Mouse (Mus musculus) liver, embryonic 14.5 days (tissue): ENCODE results near the gene Shc2. TPM values are rescaled to one million over a fixed set of nuclear protein-coding genes. Genes with fewer than 3 reads are reported as not detected.
A peak's percentile ranks its signal among the peaks of the same experiment; 100 is the strongest.

Experiments
- ATAC-seq: fragments of 200-750 bp; cut with Nextera tagmentation; 2 replicates; pipeline ENCODE4 v1.8.0; 2017; ENCODE audit warnings: moderate number of reproducible peaks, mild to moderate bottlenecking, moderate library complexity; ENCODE audit not compliant: insufficient read depth
- DNase-seq, 3 experiments: peaks; one replicate each; pipeline ENCODE4 v3.0.0-alpha.2; 2012 to 2013; ENCODE audit warnings: low read depth in 3 of 3, low spot score in 3 of 3
- H3K27ac ChIP-seq: fragments of 300-500 bp; sonication (generic); 2 replicates; pipeline ENCODE4 v1.5.1; 2014; ENCODE audit warnings: moderate library complexity, mild to moderate bottlenecking, control low read depth, inconsistent platforms
- H3K27me3 ChIP-seq: fragments of 300-500 bp; sonication (generic); 2 replicates; pipeline ENCODE4 v1.6.1; 2014; ENCODE audit warnings: mild to moderate bottlenecking, low read length, moderate library complexity; ENCODE audit not compliant: control insufficient read depth, insufficient read depth
- H3K36me3 ChIP-seq: fragments of 300-500 bp; sonication (generic); replicated peaks from 2 replicates; pipeline ENCODE4 v1.6.1; 2014; ENCODE audit warnings: low read depth; ENCODE audit not compliant: control insufficient read depth, insufficient read depth
- H3K4me1 ChIP-seq, 2 experiments: fragments of 200-500 bp in 1 of 2; fragments of 300-500 bp in 1 of 2; sonication (generic) in 1 of 2; replicated peaks; 2 replicates each; pipeline ENCODE4 v1.6.1; 2012 to 2014; ENCODE audit warnings: antibody characterized with exemption in 1 of 2, inconsistent platforms in 1 of 2, low read length in 1 of 2; ENCODE audit not compliant: control insufficient read depth in 2 of 2, insufficient read depth in 2 of 2
- H3K4me2 ChIP-seq: fragments of 300-500 bp; sonication (generic); 2 replicates; pipeline ENCODE4 v1.6.1; 2014; ENCODE audit warnings: low read depth, mild to moderate bottlenecking, control low read depth, moderate library complexity
- H3K4me3 ChIP-seq, 2 experiments: fragments of 200-500 bp in 1 of 2; fragments of 300-500 bp in 1 of 2; sonication (generic) in 1 of 2; 2 replicates each; pipeline ENCODE4 v1.5.1; 2012 to 2014; ENCODE audit warnings: low read depth in 2 of 2, low read length in 2 of 2, mild to moderate bottlenecking in 2 of 2, control low read depth in 1 of 2, inconsistent platforms in 1 of 2, moderate library complexity in 1 of 2; ENCODE audit not compliant: insufficient read depth in 1 of 2
- H3K9ac ChIP-seq: fragments of 300-500 bp; sonication (generic); replicated peaks from 2 replicates; pipeline ENCODE4 v1.6.1; 2014; ENCODE audit warnings: mild to moderate bottlenecking, control low read depth, moderate library complexity
- H3K9me3 ChIP-seq: fragments of 300-500 bp; sonication (generic); 2 replicates; pipeline ENCODE4 v1.6.1; 2016; ENCODE audit warnings: low read length, mixed read lengths; ENCODE audit not compliant: control insufficient read depth
- CTCF ChIP-seq: IDR thresholded peaks from 2 replicates; pipeline ENCODE4 v1.5.1; 2016; ENCODE audit warnings: antibody characterized with exemption, low read depth, control low read depth
- EP300 ChIP-seq: IDR thresholded peaks from 2 replicates; pipeline ENCODE4 v1.6.1; 2016; ENCODE audit warnings: antibody characterized with exemption, low read depth
- WGBS: fragments of 180-500 bp; shearing (Covaris S2); extraction: QIAGEN DNeasy Blood & Tissue Kit; methylation state at CpG from one replicate; pipeline ENCODE4 v1.1.7; 2014; ENCODE audit not compliant: insufficient replicate concordance; 5-methylcytosine and 5-hydroxymethylcytosine counted together
- polyA plus RNA-seq, 2 experiments: library from polyadenylated mRNA; depleted of rRNA in 1 of 2; stranded (reverse) in 1 of 2; unstranded in 1 of 2; fragments of >200 nt; fragmentation: Nextera tagmentation in 1 of 2; extraction: Ambion mirVana in 1 of 2; gene quantifications; 2 replicates each; pipeline versions ENCODE4 v1.2.1 to v1.2.3; 2012 to 2014

Shc2 gene
- polyA plus RNA-seq, 2 experiments = 0.05 to 0.17 TPM

DNA sequence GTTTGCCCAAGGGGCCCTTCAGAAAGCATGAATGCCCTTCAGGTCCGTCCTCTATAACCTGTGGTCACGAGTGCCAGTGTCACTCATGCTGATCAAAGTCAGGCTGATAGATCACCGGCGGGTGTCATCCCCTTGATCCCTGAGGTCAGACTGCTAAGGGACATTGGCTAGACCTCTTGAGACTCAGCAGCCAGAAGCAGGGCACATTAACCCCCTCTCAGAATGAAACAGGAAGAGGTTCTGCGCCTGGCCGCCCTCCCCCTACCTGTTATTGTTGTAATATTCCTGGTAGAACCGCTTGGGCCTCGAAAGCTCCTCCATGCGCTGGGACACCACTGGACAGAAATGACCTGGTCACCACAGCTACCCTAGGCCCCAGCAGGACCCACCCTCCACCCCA is 53.3 kb downstream of the Shc2 start:
- DNase-seq (no peak), ATAC-seq (no peak)
- no peaks in the 10 kb centered on the region for H3K9me3 ChIP-seq
- H3K4me1 ChIP-seq = no peaks in the 10 kb centered on the region
- no peak overlapping the region for H3K27ac ChIP-seq
- no peak for TF ChIP-seq EP300
- TF ChIP-seq CTCF = no peak
- 60% methylated on average over 9 of the region's 9 CpGs for WGBS
- no peaks in the 10 kb centered on the region for H3K36me3 ChIP-seq
- H3K27me3 ChIP-seq = no peaks in the 10 kb centered on the region
- H3K4me2 ChIP-seq = no peak overlapping the region
- no peak overlapping the region for H3K4me3 ChIP-seq
- no peak overlapping the region for H3K9ac ChIP-seq

DNA sequence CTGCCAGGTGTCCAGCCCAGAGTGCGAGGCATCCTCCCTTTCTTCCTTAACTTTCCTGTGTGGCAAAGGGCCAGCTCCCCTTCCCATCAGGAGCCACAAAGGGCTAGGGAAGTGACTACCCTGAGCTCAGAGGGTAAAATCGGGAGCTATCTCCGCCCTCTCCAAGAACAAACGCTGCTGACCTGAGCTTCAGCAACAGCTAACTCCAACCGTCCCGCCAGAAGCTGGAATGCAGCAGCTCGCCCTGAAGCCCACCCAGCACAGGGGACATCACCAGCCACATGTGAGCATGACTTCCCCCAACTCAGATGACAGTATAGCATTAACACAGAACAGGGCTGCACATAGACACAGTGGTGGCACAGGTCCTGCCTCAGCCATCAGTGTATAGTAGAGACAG is 53.7 kb downstream of the Shc2 start:
- Histone ChIP-seq H3K27me3 (no peaks in the 10 kb centered on the region), H3K4me3 (no peak overlapping the region), H3K27ac (no peak overlapping the region), H3K9ac (no peak overlapping the region), H3K36me3 (no peaks in the 10 kb centered on the region), H3K9me3 (no peaks in the 10 kb centered on the region), H3K4me1 (no peaks in the 10 kb centered on the region), H3K4me2 (no peak overlapping the region)
- no peak for DNase-seq
- ATAC-seq = no peak
- TF ChIP-seq EP300 (no peak), CTCF (no peak)
- WGBS = 44% methylated on average over 7 of the region's 7 CpGs

DNA sequence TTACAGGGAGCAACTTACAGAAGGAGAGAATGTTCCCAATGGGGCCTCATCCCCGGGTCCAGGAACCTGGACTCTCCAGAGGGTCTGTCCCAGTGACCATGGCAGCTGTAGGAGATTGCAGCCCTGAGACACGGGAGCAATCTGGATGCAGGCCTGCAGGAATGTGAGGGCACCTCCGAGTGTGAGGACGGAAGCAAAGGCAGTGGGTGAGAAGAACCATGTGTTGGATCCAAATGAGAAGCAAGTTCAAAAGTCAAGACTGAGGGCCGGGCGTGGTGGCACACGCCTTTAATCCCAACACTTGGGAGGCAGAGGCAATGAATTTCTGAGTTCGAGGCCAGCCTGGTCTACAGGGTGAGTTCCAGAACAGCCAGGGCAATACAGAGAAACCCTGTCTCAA is 56.2 kb downstream of the Shc2 start:
- TF ChIP-seq CTCF = no peak
- no peak for TF ChIP-seq EP300
- H3K4me2 ChIP-seq = no peak overlapping the region
- 61% methylated on average over 8 of the region's 8 CpGs for WGBS
- H3K27ac ChIP-seq = no peak overlapping the region
- H3K36me3 ChIP-seq = no peaks in the 10 kb centered on the region
- no peak for ATAC-seq
- H3K27me3 ChIP-seq = no peaks in the 10 kb centered on the region
- H3K9ac ChIP-seq = no peak overlapping the region
- no peaks in the 10 kb centered on the region for H3K4me1 ChIP-seq
- no peak overlapping the region for H3K4me3 ChIP-seq
- no peaks in the 10 kb centered on the region for H3K9me3 ChIP-seq
- no peak for DNase-seq

DNA sequence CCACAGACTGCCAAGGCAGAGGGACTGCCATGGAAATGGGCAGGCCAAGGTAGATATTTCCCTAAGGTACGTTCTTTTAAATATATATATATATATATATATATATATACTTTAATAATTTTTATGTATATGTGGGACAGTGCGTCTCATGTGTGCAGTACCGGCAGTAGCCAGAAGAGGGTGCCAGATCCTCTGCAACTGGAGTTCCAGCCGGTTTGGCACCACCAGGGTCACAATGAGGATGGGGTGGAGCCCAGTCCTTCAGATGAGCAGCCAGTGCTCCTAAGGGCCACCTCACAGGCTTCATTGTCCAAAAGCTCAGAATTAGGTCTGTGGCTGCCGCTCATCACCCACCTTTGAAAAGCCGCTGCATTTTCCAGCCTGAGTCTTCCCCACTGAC is 56.9 kb downstream of the Shc2 start:
- TF ChIP-seq CTCF = peak; percentile 81
- TF ChIP-seq EP300 = no peak
- no peak overlapping the region for H3K4me2 ChIP-seq
- ATAC-seq (no peak), DNase-seq (peak; percentile 10 to 28 (median 23))
- H3K9me3 ChIP-seq = no peaks in the 10 kb centered on the region
- H3K27me3 ChIP-seq = no peaks in the 10 kb centered on the region
- H3K27ac ChIP-seq = no peak overlapping the region
- no peaks in the 10 kb centered on the region for H3K4me1 ChIP-seq
- H3K9ac ChIP-seq = no peak overlapping the region
- WGBS = 43% methylated on average over 6 of the region's 6 CpGs
- H3K36me3 ChIP-seq = no peaks in the 10 kb centered on the region
- no peak overlapping the region for H3K4me3 ChIP-seq

DNA sequence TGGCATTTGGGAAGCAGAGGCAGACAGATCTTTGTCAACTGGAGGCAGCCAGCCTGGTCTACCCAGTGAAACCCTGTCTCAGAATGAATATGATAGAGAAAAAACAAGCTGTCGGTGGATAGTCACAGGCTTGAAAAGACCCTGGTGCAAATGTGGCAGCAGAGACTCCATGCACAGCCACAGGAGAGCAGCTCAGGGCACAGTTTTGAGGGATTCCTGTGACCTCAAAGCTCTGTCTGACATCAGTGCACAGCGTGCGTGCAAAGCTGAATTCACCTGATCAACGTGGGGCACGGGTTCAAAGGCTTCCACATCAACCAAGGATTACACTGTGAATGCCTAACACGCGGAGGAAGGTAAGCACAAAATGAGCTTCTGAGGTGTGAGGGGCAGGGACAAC is 57.4 kb downstream of the Shc2 start:
- TF ChIP-seq EP300 = no peak
- ATAC-seq (no peak), DNase-seq (no peak)

More for the DNA sequence above, 57.4 kb downstream of the Shc2 start:
- H3K27ac ChIP-seq = no peak overlapping the region
- H3K27me3 ChIP-seq = no peaks in the 10 kb centered on the region
- no peak overlapping the region for H3K9ac ChIP-seq
- 61% methylated on average over 7 of the region's 7 CpGs for WGBS
- H3K4me1 ChIP-seq = no peaks in the 10 kb centered on the region
- no peak overlapping the region for H3K4me3 ChIP-seq
- no peak overlapping the region for H3K4me2 ChIP-seq
- H3K9me3 ChIP-seq = no peaks in the 10 kb centered on the region
- H3K36me3 ChIP-seq = no peaks in the 10 kb centered on the region
